Mouse (Mus musculus) spleen, adult 12 weeks (tissue): ENCODE results near the gene Poldip2.

Source experiments
- DNase-seq: peaks from one replicate; pipeline ENCODE4 v3.0.0; 2022; ENCODE audit warnings: low spot score

Gene Poldip2

DNA sequence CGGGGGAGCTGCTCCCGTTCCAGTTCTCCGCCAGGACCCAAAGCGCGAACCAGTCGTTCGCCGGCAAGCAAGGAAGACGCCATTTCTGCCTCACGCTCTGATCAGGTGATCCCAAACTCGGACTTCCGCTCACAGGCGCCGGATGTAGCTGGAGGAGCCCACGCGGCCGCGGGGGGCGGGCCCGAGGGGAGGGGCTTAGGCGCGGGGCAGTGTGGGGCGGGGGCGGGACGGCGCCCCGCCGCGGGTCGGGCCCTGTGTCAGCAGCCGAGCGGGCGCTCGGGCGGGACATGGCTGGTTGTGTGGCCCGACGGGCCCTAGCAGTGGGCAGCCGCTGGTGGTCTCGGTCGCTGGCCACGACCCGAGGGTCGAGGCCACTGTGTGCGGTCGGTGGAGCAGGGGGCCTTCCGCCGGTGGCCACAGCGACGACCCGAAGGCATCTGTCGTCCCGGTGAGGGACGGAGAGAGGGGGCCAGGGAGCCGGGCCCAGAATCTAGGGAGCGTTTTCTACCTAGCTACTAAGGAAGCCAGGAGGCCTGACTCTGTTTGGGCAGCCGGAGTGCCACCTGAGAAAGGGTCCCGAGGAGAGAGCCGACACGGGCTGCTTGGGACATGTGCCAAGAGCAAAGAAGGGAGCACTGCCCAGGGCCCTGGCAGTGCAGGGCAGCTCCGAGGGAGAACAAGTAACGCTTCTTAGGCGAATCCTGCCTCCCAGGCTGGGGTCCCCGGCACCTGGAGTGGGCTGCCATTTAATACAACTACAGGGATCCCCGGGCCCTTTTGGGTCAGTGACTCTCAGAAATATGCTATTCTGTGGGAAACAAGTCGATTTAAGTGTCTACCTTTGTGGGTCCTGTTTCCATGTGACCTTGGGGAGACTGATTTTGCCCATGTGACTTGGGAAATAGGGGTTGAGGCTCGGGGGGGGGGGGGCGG is at the start of gene Poldip2, which contains the start of gene Tmem199:
Gene Poldip2, plus strand, starts transcription at position 169 of the 933 bp plus-strand sequence.
Gene Tmem199, minus strand, starts transcription at position 148 of the 933 bp plus-strand sequence.
- peak; percentile 76 for DNase-seq

DNA sequence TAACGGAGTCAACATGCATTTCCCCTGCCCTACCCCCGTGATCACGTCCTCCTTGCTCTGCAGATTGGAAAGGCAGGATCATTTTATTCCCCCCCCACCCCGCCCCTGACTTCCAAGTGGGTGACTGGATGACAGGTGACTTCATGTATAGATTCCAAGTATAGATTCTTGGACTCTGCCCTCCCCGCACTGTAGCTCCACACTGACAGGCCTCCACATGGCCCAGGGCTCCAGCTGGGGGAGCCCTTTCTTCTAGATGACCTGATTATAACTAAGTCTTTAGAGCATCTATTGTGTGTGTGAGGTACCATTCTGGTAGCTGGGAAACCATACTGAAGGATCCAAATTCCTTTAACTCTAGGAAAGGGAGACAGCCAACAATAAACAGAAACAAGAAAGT is 49.3 kb upstream of the Poldip2 start:
- DNase-seq: no peak

DNA sequence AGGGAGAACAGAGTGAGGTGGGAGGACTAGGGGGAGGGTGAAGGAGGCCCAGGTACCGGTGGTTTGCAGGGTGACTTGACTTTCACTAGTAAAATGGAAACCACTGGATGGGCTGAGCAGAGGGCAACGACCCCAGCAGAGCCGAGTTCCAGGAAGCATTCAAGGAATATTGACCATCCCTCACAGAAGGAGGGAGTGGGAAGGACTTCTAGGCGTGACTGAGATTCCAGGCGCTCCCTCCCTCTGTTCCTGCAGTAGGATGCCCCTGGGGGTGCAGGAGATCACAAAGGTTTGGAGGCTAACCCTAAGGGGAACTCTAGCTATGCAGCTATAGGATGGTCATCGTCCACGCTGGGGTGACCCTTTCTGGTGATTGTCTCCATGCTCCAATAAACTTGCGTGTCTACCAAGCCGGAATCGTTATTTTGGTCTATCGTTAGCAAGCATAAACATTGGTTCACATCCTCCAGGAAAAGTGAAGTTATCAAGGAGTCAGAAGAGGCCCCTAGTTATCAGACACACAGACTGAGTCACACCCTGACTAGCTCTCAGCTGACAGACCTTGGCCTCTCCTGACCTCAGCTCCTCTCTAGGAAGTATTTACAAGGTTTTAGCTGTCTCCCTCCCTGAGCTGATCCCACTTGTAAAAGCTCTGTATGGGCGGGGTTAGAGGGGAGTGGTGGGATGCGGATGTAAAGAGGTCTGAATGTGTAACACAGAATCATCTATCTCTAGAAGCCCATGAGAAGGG is 48.5 kb upstream of the Poldip2 start:
- DNase-seq: no peak

DNA sequence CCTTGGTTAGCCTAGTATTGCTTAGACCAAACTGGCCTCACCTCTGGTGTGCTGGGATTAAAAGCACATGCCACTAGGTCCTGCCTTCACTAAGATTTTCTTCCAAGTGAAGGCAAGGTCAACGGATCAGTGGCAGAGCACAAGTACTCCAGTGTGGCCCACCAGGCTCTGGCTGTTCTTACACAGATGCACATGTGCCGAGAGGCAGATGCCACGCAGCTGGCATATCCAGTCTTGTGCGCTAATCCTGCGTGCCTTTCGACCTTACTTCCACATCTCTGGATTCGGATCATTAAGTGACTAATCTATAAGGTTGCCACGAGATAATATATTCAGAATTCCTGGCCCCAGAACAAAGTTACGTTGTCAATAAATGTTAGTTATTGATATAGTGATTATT is 46.9 kb upstream of the Poldip2 start:
- no peak for DNase-seq

DNA sequence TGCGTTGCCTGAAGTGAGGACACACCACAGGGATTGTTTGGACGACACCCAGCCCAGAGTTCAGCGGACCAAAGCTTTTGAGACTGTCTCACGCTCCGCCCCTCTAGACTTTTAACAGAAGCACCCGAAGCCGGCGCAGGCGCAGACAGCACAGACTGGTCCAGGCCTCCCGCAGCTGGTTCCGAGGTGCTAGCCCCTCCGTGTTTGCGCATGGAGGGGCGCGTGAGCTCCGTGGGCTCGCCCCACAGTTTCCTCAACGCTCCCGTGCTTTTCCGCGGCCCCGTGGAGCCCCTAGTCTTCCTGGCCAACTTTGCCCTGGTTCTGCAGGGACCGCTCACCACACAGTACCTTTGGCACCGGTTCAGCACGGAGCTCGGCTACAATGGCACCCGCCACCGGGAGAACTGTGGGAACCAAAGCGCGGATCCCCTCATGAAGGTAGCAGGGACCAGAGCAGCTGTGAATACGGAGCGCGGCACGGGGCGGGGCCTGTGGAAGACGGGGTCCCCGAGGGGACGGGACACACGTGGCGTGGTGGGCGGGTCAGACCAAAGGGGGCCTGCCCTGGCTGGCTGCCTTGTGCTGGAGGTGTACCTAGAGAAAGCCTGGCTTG is 46.3 kb upstream of the Poldip2 start, which contains the start of gene Slc46a1:
Gene Slc46a1, plus strand, starts transcription at position 130 of the 613 bp plus-strand sequence.
- DNase-seq: peak; percentile 33

DNA sequence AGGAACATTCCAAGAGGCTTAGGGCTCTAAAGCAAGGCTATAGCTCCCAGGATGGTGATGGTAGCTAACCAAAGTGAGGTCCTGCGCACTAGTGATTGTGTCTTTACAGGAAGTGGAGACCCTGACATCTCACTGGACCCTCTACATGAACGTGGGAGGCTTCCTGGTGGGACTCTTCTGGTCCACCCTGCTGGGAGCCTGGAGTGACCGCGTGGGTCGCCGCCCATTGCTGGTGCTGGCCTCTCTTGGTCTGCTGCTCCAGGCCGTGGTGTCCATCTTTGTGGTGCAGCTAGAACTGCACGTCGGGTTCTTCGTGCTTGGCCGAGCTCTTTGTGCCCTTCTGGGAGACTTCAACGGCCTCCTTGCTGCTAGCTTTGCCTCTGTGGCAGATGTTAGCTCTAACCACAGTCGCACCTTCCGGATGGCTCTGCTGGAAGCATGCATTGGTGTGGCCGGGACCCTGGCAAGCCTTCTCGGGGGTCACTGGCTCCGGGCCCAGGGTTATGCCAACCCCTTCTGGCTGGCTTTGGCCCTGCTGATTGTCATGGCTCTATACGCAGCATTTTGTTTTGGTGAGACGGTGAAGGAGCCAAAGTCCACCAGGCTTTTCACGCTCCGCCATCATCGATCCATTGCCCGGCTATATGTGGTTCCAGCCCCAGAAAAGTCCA is 45.6 kb upstream of the Poldip2 start:
- DNase-seq: no peak

DNA sequence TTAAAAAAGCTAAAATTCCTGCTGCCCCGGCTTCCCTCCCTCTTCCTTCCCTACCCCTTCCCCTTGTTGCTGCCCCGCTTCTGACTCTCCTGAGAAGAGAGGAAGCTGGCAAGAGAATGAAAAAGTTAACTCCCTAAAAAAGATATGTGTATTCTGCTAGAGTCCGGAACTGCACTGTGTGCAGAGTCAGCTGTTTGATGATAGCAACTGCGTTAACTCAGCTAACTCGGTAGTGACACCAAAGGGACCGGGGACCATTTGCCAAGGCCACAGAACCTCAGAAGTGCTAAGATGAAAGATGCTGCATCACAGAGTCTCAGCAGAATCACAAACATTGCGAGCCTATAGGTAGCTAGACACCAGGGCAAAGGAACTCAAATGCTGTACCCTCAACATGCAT is 44.5 kb upstream of the Poldip2 start:
- DNase-seq: no peak

DNA sequence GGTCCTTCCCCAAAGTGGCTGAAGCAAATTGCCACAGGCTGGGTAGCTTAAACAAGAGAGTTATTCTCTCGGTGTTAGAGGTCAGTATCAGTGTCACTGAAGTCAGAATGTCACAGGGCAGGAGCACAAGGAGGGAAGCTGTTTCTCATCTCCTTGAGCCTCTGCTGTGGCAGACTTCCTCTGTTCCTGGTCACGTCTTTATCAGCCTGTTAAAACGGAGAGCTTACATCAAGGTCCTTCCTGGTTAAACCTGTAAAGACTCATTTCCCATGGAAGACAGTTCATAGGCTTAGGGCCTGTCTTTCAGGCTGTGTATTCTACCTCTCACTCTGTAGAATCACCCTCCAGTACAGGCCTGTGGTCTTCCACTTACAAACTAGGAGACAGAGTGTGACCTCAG is 44.1 kb upstream of the Poldip2 start:
- no peak for DNase-seq

DNA sequence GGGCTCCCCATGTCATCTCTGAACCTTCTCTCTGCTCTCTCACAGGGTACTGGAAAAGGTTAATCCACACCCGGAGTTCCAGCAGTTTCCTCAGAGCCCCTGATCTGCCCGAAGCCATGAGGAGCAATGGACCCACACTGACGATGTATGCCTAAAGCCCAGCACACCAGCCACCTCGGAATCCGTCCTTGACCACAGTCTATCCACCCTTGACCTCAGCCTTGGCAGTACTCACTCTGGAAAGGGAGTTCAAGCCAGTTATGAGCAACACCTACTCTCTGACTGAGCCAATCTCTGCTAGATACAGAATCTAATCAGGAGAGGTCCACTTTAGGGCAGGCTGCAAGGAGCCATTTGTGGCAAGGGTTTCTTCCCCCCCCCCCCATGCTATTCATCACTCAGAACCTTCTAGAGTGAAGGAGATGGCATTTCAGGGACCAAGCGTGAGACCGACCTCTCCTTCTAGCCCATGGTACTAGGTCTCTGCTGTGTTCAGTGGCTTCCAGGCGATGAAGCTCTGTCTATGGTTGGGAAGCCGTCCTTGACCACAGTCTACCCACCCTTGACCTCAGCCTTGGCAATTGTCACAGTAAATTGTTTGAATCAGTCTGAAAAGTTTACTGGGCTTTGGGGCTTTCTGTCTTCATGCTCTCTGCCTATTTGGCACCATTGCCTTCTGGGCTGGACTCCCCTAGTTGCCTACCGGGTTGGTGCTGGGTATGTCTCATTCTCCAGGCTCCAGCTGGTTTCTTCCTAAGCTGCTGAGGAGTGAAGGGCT is 40.5 kb upstream of the Poldip2 start:
- no peak for DNase-seq

DNA sequence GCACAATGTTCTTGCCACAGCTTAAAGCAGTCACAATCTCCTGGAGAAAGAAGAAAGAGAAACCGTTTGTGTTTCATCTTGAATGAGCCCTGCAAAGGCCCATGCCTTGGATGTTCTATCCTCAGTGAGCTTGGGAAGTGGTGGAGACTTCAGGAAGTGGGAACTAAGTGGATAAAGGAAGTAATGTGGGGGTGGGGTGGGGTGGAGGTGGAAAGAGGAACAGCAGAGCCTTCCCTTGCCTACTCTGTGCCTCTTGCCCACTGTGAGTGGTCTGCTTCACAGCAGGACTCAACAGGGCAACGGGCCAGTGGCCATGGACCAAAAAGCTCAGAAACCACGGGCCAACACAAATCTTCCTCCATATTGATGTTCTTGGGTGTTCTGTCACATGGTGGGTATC is 36.7 kb upstream of the Poldip2 start:
- no peak for DNase-seq

DNA sequence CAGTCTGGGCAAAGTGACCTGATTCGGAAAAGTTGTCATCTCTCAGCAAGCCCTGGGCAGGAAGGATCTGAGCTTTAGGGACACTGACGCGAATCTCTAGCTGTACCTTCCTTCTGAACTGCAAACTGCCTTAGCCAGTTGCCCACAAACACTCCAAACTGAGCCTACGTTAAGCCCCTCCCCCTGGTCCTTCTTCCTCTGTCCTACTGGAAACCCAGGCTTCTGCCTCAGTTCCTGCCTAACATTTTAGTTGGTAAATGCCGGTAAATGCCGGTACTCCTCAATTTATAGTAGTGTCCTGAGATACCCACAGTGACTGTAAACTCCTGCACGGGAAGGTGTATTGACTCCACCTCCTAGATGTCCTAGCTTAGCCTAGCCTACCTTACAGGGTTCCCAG is 28.4 kb upstream of the Poldip2 start:
- no peak for DNase-seq

DNA sequence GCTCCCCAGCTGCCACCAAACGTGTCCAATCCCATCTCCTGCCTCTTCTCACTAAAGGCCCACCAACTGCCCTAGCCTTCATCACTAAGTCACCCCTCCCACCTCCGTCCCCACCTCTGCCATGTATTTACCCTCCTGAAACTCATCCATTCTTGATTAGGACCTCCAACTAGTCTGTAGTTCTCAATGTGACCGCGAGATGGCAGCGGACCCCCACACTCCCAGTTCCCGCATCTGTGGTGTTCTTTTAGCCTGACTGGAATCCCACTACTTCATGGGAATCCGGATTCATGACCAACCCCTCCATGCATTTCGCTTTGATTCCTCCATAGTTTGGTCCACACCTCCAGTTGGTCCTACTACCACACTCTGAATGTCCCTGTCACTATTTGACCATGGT is 23.8 kb upstream of the Poldip2 start:
- DNase-seq: peak; percentile 22

DNA sequence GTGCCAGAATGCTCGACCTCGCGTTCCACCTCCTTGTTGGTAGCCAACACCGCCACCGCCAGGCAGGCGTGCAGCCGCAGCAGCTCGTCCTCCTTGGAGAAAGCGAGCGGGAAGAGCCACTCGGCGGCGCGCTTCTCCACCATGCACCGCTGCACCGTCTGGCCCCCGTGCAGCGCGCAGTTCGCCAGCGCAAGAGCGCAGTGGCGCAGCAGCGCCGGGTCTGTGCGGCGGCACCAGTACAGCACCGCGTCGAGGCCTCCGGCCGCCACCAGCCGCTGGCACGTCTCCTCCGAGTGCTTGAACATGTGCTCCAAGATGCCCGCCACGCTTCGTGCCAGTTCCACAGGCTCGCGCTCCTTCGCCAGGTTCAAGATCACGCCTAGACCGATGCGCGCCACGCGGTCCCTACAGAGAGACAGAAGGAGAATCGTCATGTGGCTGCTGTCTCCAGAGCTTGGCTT is 21.2 kb upstream of the Poldip2 start:
- no peak for DNase-seq

DNA sequence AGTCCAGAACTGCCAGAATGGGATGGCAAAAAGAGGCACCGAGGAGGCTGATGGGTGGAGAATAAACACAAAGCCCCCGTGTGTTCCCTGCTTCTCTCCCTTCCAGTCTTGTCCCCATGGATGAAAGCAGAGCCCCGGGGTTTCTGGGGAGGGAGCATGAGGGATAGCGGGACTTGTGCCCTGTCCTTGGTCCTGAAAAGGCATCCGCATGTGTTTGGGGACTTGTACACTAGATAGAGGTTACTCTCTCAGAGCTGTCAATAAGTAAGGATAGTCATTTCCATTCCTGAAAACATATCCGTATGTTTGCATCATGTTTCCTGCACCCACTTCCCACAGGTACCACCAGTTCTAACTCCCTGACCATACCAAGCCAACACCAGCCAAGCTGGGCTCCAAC is 16.1 kb upstream of the Poldip2 start:
- no peak for DNase-seq

DNA sequence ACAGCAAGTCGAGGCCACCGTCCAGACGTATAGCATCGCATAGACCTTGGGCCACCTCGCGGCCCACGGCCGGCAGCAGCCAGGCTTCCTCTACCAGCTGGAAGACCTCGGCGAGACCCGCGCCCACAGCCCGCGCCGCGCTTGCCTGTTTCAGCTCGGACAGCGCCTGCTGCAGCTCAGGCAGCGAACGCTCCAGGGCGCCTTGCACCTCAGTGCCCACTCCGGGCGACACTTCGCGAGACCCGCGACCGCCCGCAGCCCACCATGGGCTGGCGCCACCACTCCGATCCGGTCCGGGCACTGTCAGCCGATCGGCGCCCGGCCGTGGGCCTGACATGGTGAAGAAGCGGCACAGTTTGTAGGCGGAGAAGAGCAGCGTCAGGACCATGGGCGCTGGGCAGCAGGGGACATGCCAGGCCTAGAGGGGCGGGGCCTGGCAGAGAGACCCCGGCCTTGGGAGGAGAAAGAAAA is 14.9 kb upstream of the Poldip2 start:
- no peak for DNase-seq

DNA sequence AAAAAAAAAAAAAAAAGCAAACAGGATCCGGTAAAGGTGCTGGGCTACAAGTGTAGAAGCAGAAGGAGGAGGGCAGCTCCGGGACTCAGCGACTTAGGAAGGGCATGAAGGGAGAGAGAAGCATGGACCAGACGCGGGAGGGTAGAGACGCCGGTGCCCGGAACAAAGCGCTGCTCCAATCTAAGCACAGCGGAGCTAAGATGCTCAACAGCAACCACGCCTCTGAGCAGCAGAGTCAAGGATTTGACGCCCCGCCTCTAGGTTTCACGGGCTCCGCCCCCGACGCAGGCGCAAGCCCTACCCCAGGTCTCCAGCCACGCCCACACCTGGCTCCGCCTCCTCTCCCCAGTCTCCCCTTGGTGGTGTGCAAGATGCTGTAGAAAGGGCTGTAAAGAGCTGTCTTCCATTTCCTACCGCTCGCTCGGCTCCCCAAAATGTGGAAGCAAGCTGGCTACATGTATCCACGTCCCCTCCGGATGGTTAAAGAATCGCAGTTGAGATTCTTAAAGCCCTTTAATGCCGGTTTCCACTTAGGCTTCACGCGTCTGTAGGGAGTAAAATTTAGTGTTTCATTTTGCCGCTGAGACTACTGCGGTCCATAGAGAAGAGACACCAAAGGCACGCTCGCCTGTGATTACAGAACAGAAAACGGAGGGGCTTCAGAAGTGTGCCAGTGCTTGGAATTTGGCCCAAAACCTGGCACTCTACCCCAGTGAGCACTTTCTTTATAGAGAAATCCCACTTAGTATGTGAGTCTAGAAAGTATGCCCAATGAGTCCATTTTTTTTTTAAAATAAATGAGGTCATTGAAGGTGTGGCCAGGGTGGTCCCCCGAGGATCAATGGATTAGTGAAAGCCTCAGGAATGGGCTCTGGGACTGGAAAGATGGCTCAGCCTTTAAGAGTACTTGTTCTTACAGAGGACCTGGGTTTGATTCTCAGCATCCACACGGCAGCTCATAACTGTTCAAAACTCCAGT is 14.2 kb upstream of the Poldip2 start, which contains the start of gene Sarm1:
Gene Sarm1, minus strand, starts transcription at position 211 of the 979 bp plus-strand sequence.
- DNase-seq: peak; percentile 87

DNA sequence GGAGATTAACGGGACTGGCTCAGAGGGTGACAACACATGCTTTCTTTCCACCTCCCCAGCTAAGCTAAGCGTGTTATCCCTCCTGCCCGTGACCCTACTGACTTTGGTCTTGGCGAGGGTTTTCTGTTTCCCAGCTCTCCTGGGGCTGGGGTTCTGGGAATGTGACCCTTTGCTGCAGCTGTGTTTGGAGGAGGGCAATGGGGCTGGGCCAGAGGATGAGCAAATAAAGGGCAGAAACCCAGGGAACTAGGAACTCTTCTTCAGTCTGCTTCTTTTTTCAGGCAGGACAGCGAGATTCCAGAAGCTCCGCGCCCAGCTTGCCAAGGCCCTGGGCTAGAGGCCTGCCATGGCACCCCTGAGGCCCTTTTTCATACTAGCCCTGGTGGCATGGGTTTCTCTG is 13.0 kb upstream of the Poldip2 start, which contains the start of gene Vtn:
Gene Vtn, plus strand, starts transcription at position 88 of the 400 bp plus-strand sequence.
- DNase-seq: no peak

DNA sequence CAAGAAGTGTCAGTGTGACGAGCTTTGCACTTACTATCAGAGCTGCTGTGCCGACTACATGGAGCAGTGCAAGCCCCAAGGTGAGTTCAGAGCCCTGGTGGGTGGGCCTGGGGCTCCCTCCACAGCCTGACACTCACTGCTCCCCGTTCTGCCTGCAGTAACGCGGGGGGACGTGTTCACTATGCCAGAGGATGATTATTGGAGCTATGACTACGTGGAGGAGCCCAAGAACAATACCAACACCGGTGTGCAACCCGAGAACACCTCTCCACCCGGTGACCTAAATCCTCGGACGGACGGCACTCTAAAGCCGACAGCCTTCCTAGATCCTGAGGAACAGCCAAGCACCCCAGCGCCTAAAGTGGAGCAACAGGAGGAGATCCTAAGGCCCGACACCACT is 12.4 kb upstream of the Poldip2 start:
- no peak for DNase-seq

DNA sequence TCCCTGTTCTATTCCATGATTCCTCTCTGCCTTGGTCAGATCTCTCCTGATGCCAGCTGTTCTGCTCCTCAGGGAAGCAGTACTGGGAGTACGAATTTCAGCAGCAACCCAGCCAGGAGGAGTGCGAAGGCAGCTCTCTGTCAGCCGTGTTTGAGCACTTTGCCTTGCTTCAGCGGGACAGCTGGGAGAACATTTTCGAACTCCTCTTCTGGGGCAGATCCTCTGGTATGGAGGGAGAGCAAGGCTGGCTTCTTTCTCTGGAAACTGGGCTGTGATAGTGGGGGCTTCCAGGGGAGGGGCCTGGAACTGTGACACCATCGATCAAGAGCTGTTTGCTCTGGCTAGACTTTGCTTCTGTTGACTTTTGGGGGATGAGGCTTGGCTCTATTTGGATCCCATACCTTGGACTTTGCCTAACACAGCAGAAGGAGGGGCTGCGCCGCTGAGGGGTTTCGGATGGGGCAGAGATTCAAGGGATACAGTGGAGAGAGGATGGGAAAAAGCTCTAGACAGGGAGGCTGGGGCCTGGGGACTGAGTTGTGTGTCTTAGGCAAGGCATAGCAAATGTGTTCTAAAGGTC is 11.3 kb upstream of the Poldip2 start:
- no peak for DNase-seq
